Mouse (Mus musculus) C2C12 (cell line): ENCODE data around the gene Mbnl2.

Source experiments
- CTCF ChIP-seq: IDR thresholded peaks from one replicate; pipeline ENCODE4 v1.5.1; 2011; ENCODE audit not compliant: control insufficient read depth, insufficient read depth, insufficient read length
- FOSL1 ChIP-seq: IDR thresholded peaks from one replicate; pipeline ENCODE4 v1.8.0; 2011; ENCODE audit warnings: mild to moderate bottlenecking, low read length; ENCODE audit not compliant: poor library complexity, insufficient read depth, severe bottlenecking
- MAX ChIP-seq: IDR thresholded peaks from one replicate; pipeline ENCODE4 v1.6.1; 2011; ENCODE audit warnings: mild to moderate bottlenecking, control low read depth
- MYOD1 ChIP-seq: IDR thresholded peaks from one replicate; pipeline ENCODE4 v1.6.1; 2011; ENCODE audit warnings: low read depth; ENCODE audit not compliant: control insufficient read depth, insufficient read length
- MYOG ChIP-seq: IDR thresholded peaks from one replicate; pipeline ENCODE4 v1.6.1; 2011; ENCODE audit not compliant: control insufficient read depth, insufficient read length; ENCODE audit errors: extremely low read depth
- USF1 ChIP-seq: IDR thresholded peaks from one replicate; pipeline ENCODE4 v1.6.1; 2011; ENCODE audit warnings: low read depth, mild to moderate bottlenecking, control low read depth, moderate library complexity

DNA sequence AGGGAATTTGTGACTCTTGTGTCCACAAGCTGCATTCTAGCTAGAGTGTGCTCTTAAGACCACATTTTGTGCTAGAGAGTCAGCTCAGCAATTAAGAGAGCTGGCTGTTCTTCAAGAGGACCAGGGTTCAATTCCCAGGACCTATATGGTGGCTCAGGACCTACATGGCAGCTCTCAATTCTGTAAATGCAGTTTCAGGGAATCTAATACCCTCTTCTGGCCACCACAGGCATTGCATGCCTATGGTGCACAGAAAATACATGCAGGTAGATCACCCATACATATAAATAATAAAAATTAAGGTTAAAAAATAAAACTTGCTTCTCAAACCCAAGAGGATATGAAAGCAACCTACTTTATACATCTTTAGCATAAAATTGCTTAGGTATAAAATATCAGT is 157.3 kb downstream of the Mbnl2 start:
- TF ChIP-seq FOSL1 (no peak), CTCF (no peak), USF1 (no peak), MAX (no peak), MYOD1 (no peak), MYOG (no peak)
